8 mouse cellular contexts compared by ENCODE assay signal in genomic region chr11:106065073-106065922, GRCm38 (mm10). TPM values are rescaled to one million over a fixed set of nuclear protein-coding genes. Genes with fewer than 3 reads are reported as not detected.
A peak's percentile ranks its signal among the peaks of the same experiment; 100 is the strongest.
DNase-seq lines count a peak whose midpoint lies in the region; ATAC-seq and TF ChIP-seq lines count a peak whose summit lies in the region.

No protein-coding gene starts in this region.

- intact Hi-C loops in heart, postnatal 25 days (cut with DNase I): no loop called here

- H3K4me2 ChIP-seq in heart, embryonic 11.5 days: peak overlapping the region; percentile 89
- H3K4me2 ChIP-seq in hindbrain, embryonic 11.5 days (replicated peaks; ENCODE audit: low read depth, low read length): peak overlapping the region; percentile 78; the same call in 1 of the 2 replicates

- H3K9me3 ChIP-seq in heart, embryonic 11.5 days (replicated peaks; ENCODE audit: control insufficient read depth, low read length): no peaks in the 10 kb centered on the region
- H3K9me3 ChIP-seq in G1E (replicated peaks): no peaks in the 10 kb centered on the region
- H3K9me3 ChIP-seq in hindbrain, embryonic 11.5 days (ENCODE audit: control insufficient read depth, low read length): no peaks in the 10 kb centered on the region

- DNase-seq in heart, postnatal 25 days (ENCODE audit: low spot score): no peak
- no peak for DNase-seq in G1E (ENCODE audit: low spot score)
- DNase-seq in hindbrain, embryonic 11.5 days (ENCODE audit: low spot score): no peak
- DNase-seq in thymus, postnatal 36 days: no peak
- no peak for DNase-seq in adrenal gland, adult 18-20 months (ENCODE audit: low spot score in 2 of 2)
- no peak for DNase-seq in layer of hippocampus, adult 8-10 months (ENCODE audit: low spot score in 2 of 2)

- no peak for TF ChIP-seq CTCF in G1E (IDR thresholded peaks at IDR 0.05; ENCODE audit: low read depth, low read length)

- no peak overlapping the region; the same call in 1 of the 2 replicates for H3K27ac ChIP-seq in heart, embryonic 11.5 days (ENCODE audit: low read depth, low read length)
- H3K27ac ChIP-seq in hindbrain, embryonic 11.5 days (ENCODE audit: low read depth, low read length): no peak overlapping the region

- peak overlapping the region; percentile 71 for H3K4me3 ChIP-seq in heart, embryonic 11.5 days (ENCODE audit: low read depth, low read length)
- H3K4me3 ChIP-seq in G1E (ENCODE audit: low read depth, low read length): peak overlapping the region; percentile 99
- H3K4me3 ChIP-seq in hindbrain, embryonic 11.5 days (ENCODE audit: low read depth, low read length): peak overlapping the region; percentile 86

- no peaks in the 10 kb centered on the region for H3K4me1 ChIP-seq in heart, embryonic 11.5 days (ENCODE audit: control insufficient read depth, insufficient read depth, low read length)
- peaks cover 44% of the 10 kb centered on the region for H3K4me1 ChIP-seq in G1E (ENCODE audit: insufficient read depth, low read depth, low read length)
- no peaks in the 10 kb centered on the region for H3K4me1 ChIP-seq in hindbrain, embryonic 11.5 days (replicated peaks; ENCODE audit: control insufficient read depth, insufficient read depth, low read length)

- WGBS in heart, embryonic 11.5 days (ENCODE audit: insufficient replicate concordance): 43% methylated on average over 18 of the region's 18 CpGs
- 48% methylated on average over 18 of the region's 18 CpGs for WGBS in hindbrain, embryonic 11.5 days

- peak overlapping the region; percentile 81; the same call in 1 of the 2 replicates for H3K9ac ChIP-seq in heart, embryonic 11.5 days (ENCODE audit: low read depth, low read length)
- H3K9ac ChIP-seq in hindbrain, embryonic 11.5 days (ENCODE audit: low read depth, low read length): peak overlapping the region; percentile 92

- H3K27me3 ChIP-seq in heart, embryonic 11.5 days (ENCODE audit: control insufficient read depth, insufficient read depth, low read length): no peaks in the 10 kb centered on the region
- H3K27me3 ChIP-seq in G1E (ENCODE audit: insufficient read depth, low read length): no peaks in the 10 kb centered on the region
- H3K27me3 ChIP-seq in hindbrain, embryonic 11.5 days (ENCODE audit: control insufficient read depth, insufficient read depth, low read length): no peaks in the 10 kb centered on the region

- H3K36me3 ChIP-seq in heart, embryonic 11.5 days (ENCODE audit: control insufficient read depth, insufficient read depth, low read length): no peaks in the 10 kb centered on the region
- peaks cover 32% of the 10 kb centered on the region for H3K36me3 ChIP-seq in G1E (replicated peaks)
- no peaks in the 10 kb centered on the region for H3K36me3 ChIP-seq in hindbrain, embryonic 11.5 days (ENCODE audit: control insufficient read depth, insufficient read depth, low read length)

- ATAC-seq in heart, embryonic 11.5 days (replicated peaks; ENCODE audit: insufficient number of reproducible peaks, low FRiP score, low TSS enrichment): no peak
- ATAC-seq in G1E (ENCODE audit: extremely low read depth, insufficient number of reproducible peaks, low FRiP score, poor library complexity, severe bottlenecking): no peak
- no peak for ATAC-seq in hindbrain, embryonic 11.5 days (ENCODE audit: low FRiP score)
- peak; percentile 15 for ATAC-seq in megakaryocyte progenitor cell, adult 5-6 weeks (replicated peaks; ENCODE audit: poor library complexity)

RNA-seq across cellular contexts. Expression of gene Taco1, which starts 0.6 kb away (rescaled TPM):
- 9.7 and 11.0 TPM in 2 replicates for polyA plus RNA-seq in heart, embryonic 11.5 days (2014; fragmentation: Nextera tagmentation; extraction: Ambion mirVana)
- 10 to 100 TPM; 68.3 to 71.5 TPM for total RNA-seq in heart, postnatal 25 days (2021)
- total RNA-seq in G1E (2014; fragmentation: Nextera tagmentation): 14.6 and 20.3 TPM in 2 replicates
- 20.4 and 21.4 TPM in 2 replicates for total RNA-seq in G1E (2017)
- 18.6 and 19.2 TPM in 2 replicates for polyA plus RNA-seq in G1E (2012)
- polyA plus RNA-seq in hindbrain, embryonic 11.5 days (2014; fragmentation: Nextera tagmentation; extraction: Ambion mirVana): 8.7 and 11.7 TPM in 2 replicates
- 5.6 and 6.3 TPM in 2 replicates for total RNA-seq in megakaryocyte progenitor cell, adult 5-6 weeks (2015)
- total RNA-seq in megakaryocyte progenitor cell, adult 5-6 weeks (2017): 11.0 and 17.9 TPM in 2 replicates
- total RNA-seq in adrenal gland, adult 18-20 months (2021): 10 to 100 TPM; 32.3 to 33.3 TPM
- total RNA-seq in layer of hippocampus, adult 8-10 months (2022): 10 to 100 TPM; 15.5 to 23.3 (median 18.7) TPM

RNA-seq across cellular contexts. Expression of gene Map3k3, which starts 19.1 kb away (rescaled TPM):
- polyA plus RNA-seq in heart, embryonic 11.5 days (2014; fragmentation: Nextera tagmentation; extraction: Ambion mirVana): 20.8 and 22.2 TPM in 2 replicates
- 10 to 100 TPM; 35.7 to 42.7 TPM for total RNA-seq in heart, postnatal 25 days (2021)
- total RNA-seq in G1E (2014; fragmentation: Nextera tagmentation) (21.1 and 30.0 TPM in 2 replicates), G1E (2017) (29.5 and 31.9 TPM in 2 replicates)
- polyA plus RNA-seq in G1E (2012): 4.5 and 4.9 TPM in 2 replicates
- polyA plus RNA-seq in hindbrain, embryonic 11.5 days (2014; fragmentation: Nextera tagmentation; extraction: Ambion mirVana): 14.2 and 15.7 TPM in 2 replicates
- total RNA-seq in megakaryocyte progenitor cell, adult 5-6 weeks (2015): 16.5 and 19.1 TPM in 2 replicates
- 23.8 and 31.4 TPM in 2 replicates for total RNA-seq in megakaryocyte progenitor cell, adult 5-6 weeks (2017)
- total RNA-seq in adrenal gland, adult 18-20 months (2021): 10 to 100 TPM; 34.3 to 37.3 TPM
- 10 to 100 TPM; 30.2 to 37.4 (median 35.1) TPM for total RNA-seq in layer of hippocampus, adult 8-10 months (2022)

RNA-seq across cellular contexts. Expression of gene Dcaf7, which starts 28.6 kb away (rescaled TPM):
- 50.5 and 51.8 TPM in 2 replicates for polyA plus RNA-seq in heart, embryonic 11.5 days (2014; fragmentation: Nextera tagmentation; extraction: Ambion mirVana)
- total RNA-seq in heart, postnatal 25 days (2021): 10 to 100 TPM; 41.0 to 42.6 TPM
- total RNA-seq in G1E (2014; fragmentation: Nextera tagmentation) (70.7 and 84.6 TPM in 2 replicates), G1E (2017) (70.0 and 74.3 TPM in 2 replicates)
- polyA plus RNA-seq in G1E (2012): 40.4 and 59.3 TPM in 2 replicates
- 70.1 and 77.6 TPM in 2 replicates for polyA plus RNA-seq in hindbrain, embryonic 11.5 days (2014; fragmentation: Nextera tagmentation; extraction: Ambion mirVana)
- total RNA-seq in megakaryocyte progenitor cell, adult 5-6 weeks (2015): 46.2 and 48.8 TPM in 2 replicates
- 45.5 and 48.9 TPM in 2 replicates for total RNA-seq in megakaryocyte progenitor cell, adult 5-6 weeks (2017)
- total RNA-seq in adrenal gland, adult 18-20 months (2021): 10 to 100 TPM; 44.5 to 47.6 TPM
- 100 to 1,000 TPM; 121 to 133 (median 126) TPM for total RNA-seq in layer of hippocampus, adult 8-10 months (2022)

RNA-seq across cellular contexts. Expression of gene Kcnh6, which starts 57.4 kb away (rescaled TPM):
- polyA plus RNA-seq in heart, embryonic 11.5 days (2014; fragmentation: Nextera tagmentation; extraction: Ambion mirVana): 0.17 and 0.40 TPM in 2 replicates
- total RNA-seq in heart, postnatal 25 days (2021): under 1 TPM in 1 of 2 experiments, not detected in 1; 0.39 TPM
- total RNA-seq in G1E (2014; fragmentation: Nextera tagmentation): not detected in 2 replicates
- total RNA-seq in G1E (2017): not detected in 2 replicates
- polyA plus RNA-seq in G1E (2012): not detected in 2 replicates
- 0.46 and 0.75 TPM in 2 replicates for polyA plus RNA-seq in hindbrain, embryonic 11.5 days (2014; fragmentation: Nextera tagmentation; extraction: Ambion mirVana)
- total RNA-seq in megakaryocyte progenitor cell, adult 5-6 weeks (2015): 0.15 and 0.20 TPM in 2 replicates
- total RNA-seq in megakaryocyte progenitor cell, adult 5-6 weeks (2017): not detected in 2 replicates
- under 1 TPM in 1 of 2 experiments, not detected in 1; 0.29 TPM for total RNA-seq in adrenal gland, adult 18-20 months (2021)
- total RNA-seq in layer of hippocampus, adult 8-10 months (2022): 1 to 10 TPM; 1.1 to 1.6 (median 1.3) TPM
